Mouse (Mus musculus) G1E (cell line): ENCODE measurements around the gene Synpo2l.

Source experiments
- CTCF ChIP-seq: IDR thresholded peaks from 2 replicates; pipeline ENCODE4 v1.5.1; 2012; ENCODE audit warnings: low read depth, low read length, inconsistent platforms, mixed read lengths
- GATA1 ChIP-seq: IDR thresholded peaks from 2 replicates; pipeline ENCODE4 v1.6.1; 2012; ENCODE audit warnings: borderline replicate concordance, low read length, inconsistent platforms, mixed read lengths
- GATA2 ChIP-seq: IDR thresholded peaks from 2 replicates; pipeline ENCODE4 v1.6.1; 2012; ENCODE audit warnings: low read depth, low read length, inconsistent platforms, borderline replicate concordance
- POLR2AphosphoS5 ChIP-seq: IDR thresholded peaks from 2 replicates; pipeline ENCODE4 v1.6.1; 2012; ENCODE audit warnings: low read depth, low read length, inconsistent platforms; ENCODE audit not compliant: insufficient replicate concordance
- TAL1 ChIP-seq: conservative IDR thresholded peaks from 2 replicates; pipeline ENCODE4 v1.6.1; 2012; ENCODE audit warnings: low read depth, low read length, inconsistent platforms, mixed read lengths

DNA sequence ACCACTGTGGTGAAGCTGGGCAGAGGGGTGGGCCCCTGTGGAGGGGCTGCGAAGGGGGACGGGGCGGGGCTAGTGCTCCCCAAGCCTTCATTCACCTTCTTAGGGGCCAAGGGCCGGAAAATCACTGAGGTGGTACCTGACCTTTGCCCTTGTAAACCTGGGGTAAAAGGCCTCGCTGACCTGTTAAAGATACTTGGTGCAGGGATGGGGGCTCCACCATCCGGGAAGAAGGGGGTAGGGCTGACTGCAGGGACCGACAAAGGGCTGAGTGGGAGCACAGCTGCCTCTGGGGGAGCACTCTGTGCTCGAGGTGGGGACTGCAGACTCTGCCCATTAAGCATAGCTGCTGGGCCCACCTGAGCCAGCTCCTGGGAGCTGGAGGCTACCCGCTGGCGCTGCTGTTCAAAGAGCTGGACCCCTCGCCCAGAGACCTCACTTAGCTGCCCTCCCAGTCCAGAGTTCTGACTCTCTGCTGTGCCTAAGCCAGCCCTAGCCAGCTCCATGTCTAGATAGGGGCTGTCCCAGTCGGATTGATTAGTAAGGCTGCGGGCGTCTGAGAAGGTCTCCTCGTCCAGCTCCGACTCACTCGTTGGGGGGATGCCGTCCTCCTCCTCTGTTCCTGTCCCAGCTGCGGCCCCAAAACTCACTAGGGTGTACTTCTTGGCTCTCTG is 6.4 kb downstream of the Synpo2l start:
- TF ChIP-seq CTCF (no peak), GATA1 (no peak), TAL1 (no peak), POLR2AphosphoS5 (no peak), GATA2 (no peak)
